Mouse (Mus musculus) left cerebral cortex, postnatal 36 days (tissue): ENCODE measurements at regions not wholly inside any gene's neighbourhood (a gene's known extent, or its start where the extent isn't known, plus 50 kb on each side); places are given as distances from the start of the nearest gene placed in this dataset.

Experiments used
- DNase-seq, 2 experiments: peaks; one replicate each; pipeline ENCODE4 v3.0.0; 2021 to 2022; ENCODE audit warnings: low spot score in 2 of 2, mixed read lengths in 1 of 2
- intact Hi-C: fragments of 180-260 bp; cut with DNase I; formaldehyde crosslinking; loops from one replicate; pipeline ENCODE4 v1.15.1; 2025

- intact Hi-C loops: no loop called here
- DNase-seq: peak; percentile 46 to 77
Measured at GRCm38 (mm10) chr2:133020173-133020837, 74.6 kb upstream of the Fermt1 start.

DNA sequence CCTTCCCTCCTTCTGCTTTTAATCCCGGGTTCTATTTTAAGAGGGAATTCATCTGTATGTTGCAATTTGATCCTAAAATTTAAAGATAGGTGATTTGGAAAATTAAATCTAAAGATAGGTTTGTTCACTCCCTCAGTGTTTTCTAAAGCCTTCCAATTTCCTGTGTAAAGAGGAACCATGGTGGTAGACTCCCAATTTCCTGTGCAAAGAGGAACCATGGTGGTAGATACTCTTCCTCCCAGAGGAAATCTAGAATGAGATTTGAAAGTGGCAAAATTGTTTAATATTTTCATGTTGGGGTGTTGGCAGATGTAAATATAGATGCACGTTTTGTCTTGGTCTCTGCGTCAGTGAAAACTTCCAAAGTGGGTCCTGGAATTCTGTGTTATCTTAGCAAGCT lies 75.5 kb upstream of the Fermt1 start:
- no peak for DNase-seq
- intact Hi-C loops: no loop called here

DNA sequence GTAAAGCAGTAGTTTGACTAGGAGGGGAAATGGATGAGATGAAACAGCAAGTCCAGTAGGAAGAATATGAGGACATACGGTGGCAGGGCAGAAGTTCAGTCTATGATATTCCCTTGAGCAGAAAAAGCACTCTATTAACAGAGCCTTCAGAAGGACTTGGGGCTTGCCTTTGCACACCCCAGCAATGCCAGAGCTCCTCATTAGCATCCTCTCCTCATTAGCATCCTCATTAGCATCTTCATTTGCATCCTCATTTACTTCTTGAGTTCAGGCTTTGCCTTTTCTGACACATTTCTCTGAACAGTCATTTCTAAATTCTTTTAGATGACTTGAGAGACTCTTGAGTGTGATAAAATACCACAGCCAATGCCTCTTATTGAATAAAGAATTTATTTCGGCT lies 81.3 kb upstream of the Fermt1 start:
- intact Hi-C loops: no loop called here
- DNase-seq: no peak

- no peak for DNase-seq
- intact Hi-C loops: no loop called here
Measured at GRCm38 (mm10) chr2:133035421-133035820, 89.7 kb upstream of the Fermt1 start.

- intact Hi-C loops: no loop called here
- DNase-seq: no peak
Measured at GRCm38 (mm10) chr2:133040708-133041107, 95.0 kb upstream of the Fermt1 start.

DNA sequence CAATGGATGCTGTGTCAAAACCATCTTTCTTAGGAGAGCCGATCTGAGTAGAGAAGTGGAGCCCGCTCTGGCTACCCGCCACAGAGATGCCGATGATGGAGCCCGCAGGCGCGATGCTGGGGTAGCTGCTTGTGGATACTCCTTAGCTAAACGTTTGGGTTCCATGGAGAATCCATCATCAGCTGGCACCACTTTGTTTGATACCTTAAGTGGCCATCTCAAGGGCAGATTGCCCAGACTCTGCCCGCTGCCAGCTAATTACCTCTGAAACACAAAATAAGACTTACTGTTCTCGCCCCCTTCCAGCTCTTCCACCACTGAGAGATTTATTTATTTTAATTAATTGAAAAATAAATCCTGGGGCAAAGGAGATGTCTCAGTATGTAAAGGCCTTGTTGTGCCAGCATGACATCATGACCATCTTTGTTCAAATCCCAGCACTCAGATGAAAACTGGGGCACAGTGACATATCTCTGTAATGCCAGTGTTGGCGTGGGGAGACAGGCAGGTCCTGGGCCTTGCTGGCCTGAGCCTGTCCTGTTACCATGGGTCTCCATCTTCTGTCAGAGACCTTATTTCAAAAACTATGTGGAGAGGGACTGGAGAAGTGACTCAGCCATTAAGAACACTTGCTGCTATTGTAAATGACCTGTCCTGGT lies 132.1 kb upstream of the Fermt1 start:
- intact Hi-C loops: no loop called here
- DNase-seq: no peak

DNA sequence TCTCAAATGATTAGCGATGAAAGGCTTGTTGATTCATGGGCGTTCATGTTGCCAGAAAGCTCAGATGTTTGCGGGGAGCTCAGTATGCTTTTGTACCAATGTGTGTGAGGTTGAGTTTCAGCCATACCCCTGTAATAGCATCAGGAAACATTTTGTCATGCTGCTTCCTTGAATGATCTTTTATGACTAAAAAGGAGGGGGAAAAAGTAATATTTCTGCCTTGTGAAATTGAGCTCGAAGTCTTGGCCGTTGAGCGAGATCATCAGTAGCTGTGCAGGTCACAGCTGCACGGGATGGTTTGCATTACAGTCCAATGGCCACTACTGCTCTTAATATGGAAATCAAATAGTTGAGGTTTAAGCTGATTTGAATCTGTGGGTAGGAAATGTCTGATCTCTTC lies 145.3 kb upstream of the Fermt1 start:
- intact Hi-C loops: no loop called here

GRCm38 (mm10) chr2:133113642-133114041 lies 167.9 kb upstream of the Fermt1 start:
- DNase-seq: peak; percentile 42 to 68
- intact Hi-C loops: loop anchor here (5.0 to 10.0 kb wide), 3 partner anchors 439 to 1429 kb away; partner anchors contain the start of gene Bmp2

More for the DNA sequence above, 145.3 kb upstream of the Fermt1 start:
- no peak for DNase-seq

DNA sequence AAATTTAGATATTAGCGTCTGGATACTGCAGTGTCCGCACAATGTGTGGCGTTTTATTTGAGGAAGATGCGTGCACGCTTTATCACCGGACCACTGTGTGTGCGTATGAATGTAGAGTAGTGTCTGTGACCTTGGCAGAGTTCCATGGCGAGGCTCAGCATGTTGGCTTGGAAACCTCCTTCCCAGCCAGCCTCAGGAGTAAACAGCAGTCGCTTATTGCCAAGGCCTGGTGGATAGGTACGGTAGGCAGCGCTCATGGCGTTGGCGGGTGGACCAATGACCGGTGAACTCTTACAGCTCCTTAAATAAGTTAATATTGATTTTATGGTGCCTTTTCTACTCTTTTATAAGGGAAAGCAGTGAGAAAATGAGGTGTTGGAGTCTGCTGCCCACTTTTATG lies 172.9 kb upstream of the Fermt1 start:
- intact Hi-C loops: loop anchor here (10.0 kb wide), 1 partner anchor 1366 kb away; no protein-coding TSS in a partner anchor
- DNase-seq: no peak

DNA sequence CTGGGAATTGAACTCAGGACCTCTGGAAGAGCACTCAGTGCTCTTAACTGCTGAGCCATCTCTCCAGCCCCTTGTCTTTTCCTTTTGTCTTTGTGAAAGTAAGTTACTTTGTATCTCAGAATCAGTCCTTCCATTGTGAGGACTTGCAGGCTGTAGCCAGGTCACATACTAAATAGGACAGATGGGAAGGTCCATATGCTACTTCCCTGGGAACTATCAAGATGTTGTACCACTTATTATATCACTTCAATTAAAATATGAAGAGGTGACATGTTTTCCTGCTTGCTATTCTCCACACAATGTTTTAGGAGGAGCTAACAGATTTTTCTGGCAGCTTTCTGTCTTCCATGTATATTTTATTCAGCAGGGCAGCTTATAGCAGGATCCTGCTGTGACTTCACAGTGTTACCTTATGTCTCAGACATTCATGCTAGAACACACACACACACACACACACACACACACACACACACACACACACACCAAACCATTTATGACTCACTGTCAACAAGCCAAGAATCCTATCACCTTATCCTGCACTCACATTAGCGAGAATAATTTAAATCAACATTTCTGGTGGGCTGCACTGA lies 179.6 kb upstream of the Fermt1 start:
- intact Hi-C loops: no loop called here
- DNase-seq: no peak

DNA sequence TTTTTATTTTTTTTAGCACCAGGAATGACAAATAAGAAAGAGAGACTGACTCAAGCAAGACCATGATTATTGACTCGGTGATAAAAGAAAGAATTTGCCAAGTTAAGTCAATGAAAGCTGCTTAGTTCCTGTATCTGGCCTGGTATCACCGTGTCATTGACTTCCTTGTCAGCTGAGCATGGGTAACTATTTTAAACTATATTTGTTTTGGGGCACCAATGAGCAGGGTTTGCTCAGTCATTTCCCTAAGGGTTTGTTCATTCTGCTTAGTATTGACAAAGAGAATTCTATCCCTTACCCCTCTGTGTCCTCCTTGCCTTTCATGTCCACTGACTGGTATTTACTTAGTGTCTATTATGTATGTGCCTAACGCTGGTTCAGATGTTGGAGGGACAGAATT lies 189.2 kb upstream of the Fermt1 start:
- DNase-seq: no peak
- intact Hi-C loops: no loop called here

- intact Hi-C loops: no loop called here
- DNase-seq: no peak
Measured at GRCm38 (mm10) chr2:133138877-133139276, 193.2 kb upstream of the Fermt1 start.

GRCm38 (mm10) chr2:133141341-133142035 lies 195.8 kb upstream of the Fermt1 start:
- DNase-seq: no peak
- intact Hi-C loops: no loop called here

DNA sequence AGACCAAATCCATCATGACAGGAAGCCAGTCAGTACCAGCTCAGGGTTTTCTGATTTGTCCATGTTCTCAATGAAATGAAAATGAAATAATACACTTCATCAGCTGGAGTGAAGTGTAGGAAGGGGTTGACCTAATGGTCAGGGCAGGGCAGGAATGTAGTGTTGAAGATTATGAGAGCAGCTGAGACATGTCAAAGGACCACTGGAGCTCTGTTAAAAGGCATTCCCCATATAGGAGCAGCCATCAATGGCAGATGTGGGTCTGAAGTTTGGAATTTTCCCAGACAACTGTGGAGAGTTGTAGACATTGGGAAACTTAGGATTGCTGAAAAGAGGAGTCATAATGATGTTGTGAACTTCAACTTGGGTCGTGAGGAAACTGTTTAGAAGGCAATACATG lies 206.8 kb upstream of the Fermt1 start:
- intact Hi-C loops: no loop called here
- no peak for DNase-seq

- intact Hi-C loops: no loop called here
- DNase-seq: no peak
Measured at GRCm38 (mm10) chr2:133156537-133156936, 210.8 kb upstream of the Fermt1 start.

GRCm38 (mm10) chr2:133158206-133158605 lies 212.5 kb upstream of the Fermt1 start:
- intact Hi-C loops: no loop called here
- no peak for DNase-seq

- DNase-seq: no peak
- intact Hi-C loops: no loop called here
Measured at GRCm38 (mm10) chr2:133159398-133159797, 213.7 kb upstream of the Fermt1 start.

DNA sequence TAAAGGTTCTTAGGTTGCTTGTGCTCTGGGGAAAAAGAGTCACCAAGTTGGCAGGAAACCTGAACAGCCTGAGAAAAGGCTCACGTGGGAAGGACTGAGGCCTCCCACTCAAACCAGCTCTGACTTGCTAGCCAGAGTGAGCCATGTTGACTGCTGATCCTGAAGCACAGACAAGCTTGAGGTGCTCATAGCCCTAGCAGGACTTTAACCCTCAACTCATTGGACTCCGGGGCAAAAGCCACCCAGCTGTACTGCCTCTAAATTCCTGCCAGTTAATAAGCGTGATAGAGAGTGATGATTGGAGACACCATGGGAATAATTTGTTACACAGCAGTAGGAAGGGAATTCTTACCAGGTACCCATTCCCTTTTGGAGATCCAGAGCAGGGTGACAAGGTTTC lies 230.7 kb upstream of the Fermt1 start:
- DNase-seq: no peak
- intact Hi-C loops: no loop called here

- intact Hi-C loops: no loop called here
- no peak for DNase-seq
Measured at GRCm38 (mm10) chr2:133181216-133181615, 235.5 kb upstream of the Fermt1 start.

DNA sequence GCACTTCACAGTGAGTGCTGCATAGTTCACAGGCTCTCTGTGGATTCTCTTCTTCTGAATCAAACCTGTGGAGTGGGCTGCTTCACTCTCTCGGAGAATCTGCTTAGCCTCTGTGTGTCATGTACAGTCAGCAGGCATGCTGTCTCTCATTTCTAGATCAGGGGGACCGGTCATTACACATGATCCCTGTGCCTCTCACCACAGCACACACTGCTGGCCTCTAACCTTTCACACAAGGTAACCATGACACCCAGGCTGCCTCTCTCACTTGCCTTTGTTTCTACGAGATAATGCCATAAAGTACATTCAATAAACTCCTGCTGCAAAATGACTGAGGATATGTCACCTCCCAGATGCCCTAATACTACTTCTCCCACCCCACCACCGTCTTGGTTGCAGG lies 237.2 kb upstream of the Fermt1 start:
- intact Hi-C loops: no loop called here
- no peak for DNase-seq
